Mouse (Mus musculus) E14TG2a.4 (cell line): ENCODE data around the gene Olfr381.
"Not testable (repeated sequence)": the region's sequence is repeated elsewhere in the genome, so short reads cannot be mapped to it uniquely, and the experiment has no call there.

ENCODE experiments used
- H3K27me3 ChIP-seq: 2 replicates; pipeline ENCODE4 v1.6.1; 2014; ENCODE audit warnings: low read length, control low read depth; ENCODE audit not compliant: insufficient read depth
- H3K36me3 ChIP-seq: 2 replicates; pipeline ENCODE4 v1.6.1; 2014; ENCODE audit warnings: low read length, control low read depth; ENCODE audit not compliant: insufficient read depth
- H3K4me1 ChIP-seq: replicated peaks from 2 replicates; pipeline ENCODE4 v1.6.1; 2014; ENCODE audit warnings: low read depth, low read length, control low read depth
- H3K4me3 ChIP-seq: replicated peaks from 2 replicates; pipeline ENCODE4 v1.5.1; 2014; ENCODE audit warnings: mild to moderate bottlenecking, low read length
- H3K9me3 ChIP-seq: 2 replicates; pipeline ENCODE4 v1.6.1; 2014; ENCODE audit warnings: low read length, control low read depth
- CTCF ChIP-seq: conservative IDR thresholded peaks from 2 replicates; pipeline ENCODE4 v1.5.1; 2014; ENCODE audit warnings: low read length
- NANOG ChIP-seq: IDR thresholded peaks from 2 replicates; pipeline ENCODE4 v1.6.1; 2014; ENCODE audit warnings: borderline replicate concordance, low read length, mixed read lengths
- POU5F1 ChIP-seq: IDR thresholded peaks from 2 replicates; pipeline ENCODE4 v1.6.1; 2014; ENCODE audit warnings: low read length, borderline replicate concordance

Olfr381 gene

DNA sequence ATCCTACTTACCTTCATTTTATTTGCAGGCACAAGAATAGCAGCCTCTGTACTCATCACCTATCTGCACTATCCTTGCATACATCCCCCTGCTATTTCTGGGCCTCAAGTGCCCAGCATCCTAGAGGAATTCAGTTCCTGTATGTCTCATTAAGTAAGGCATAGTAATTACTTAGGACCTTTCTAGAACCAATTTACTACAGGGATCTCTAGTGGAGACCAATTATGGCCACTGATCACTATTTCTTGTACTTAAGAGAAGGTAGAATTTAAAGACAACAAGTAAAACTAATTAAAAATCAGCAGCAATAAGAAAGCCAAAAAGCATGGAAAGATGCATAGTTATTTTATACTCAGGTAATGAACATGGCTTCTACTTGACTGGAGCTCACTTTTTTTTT lies at the start of gene Olfr381:
Gene Olfr381 (minus strand): TSS at position 101 of the 400 bp plus-strand sequence.
- no peaks in the 10 kb centered on the region for H3K36me3 ChIP-seq
- H3K4me3 ChIP-seq = no peak within 1 kb of the TSS
- no peaks in the 10 kb centered on the region for H3K27me3 ChIP-seq
- H3K9me3 ChIP-seq = no peaks in the 10 kb centered on the region
- H3K4me1 ChIP-seq = no peaks in the 10 kb centered on the region
- TF ChIP-seq NANOG (no peak), CTCF (no peak), POU5F1 (no peak)

DNA sequence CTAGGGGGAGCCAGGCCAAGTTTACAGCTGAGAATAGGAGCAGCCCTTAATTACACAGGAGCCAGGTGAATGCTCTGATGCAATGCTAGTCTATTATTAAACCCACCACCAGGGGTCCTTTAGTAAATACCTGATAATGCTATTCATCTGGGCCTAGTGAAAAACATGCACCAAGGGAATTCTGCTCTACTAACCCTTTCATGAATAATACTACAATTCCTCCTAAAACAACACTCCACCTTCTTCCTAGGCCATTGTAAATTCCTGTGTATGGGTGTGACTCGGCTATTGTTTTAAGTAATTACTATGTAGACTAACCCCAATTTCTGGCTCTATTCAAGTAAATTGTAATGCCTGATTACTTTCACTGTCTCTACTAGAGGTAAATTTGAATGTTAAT lies 37.6 kb upstream of the Olfr381 start:
- not testable (repeated sequence) for H3K4me3 ChIP-seq, H3K36me3 ChIP-seq, H3K4me1 ChIP-seq, H3K27me3 ChIP-seq
- peaks cover 32% of the 10 kb centered on the region for H3K9me3 ChIP-seq
- TF ChIP-seq NANOG = 0 out of 2 replicates have a peak, but pooled peaks have one; percentile 11

DNA sequence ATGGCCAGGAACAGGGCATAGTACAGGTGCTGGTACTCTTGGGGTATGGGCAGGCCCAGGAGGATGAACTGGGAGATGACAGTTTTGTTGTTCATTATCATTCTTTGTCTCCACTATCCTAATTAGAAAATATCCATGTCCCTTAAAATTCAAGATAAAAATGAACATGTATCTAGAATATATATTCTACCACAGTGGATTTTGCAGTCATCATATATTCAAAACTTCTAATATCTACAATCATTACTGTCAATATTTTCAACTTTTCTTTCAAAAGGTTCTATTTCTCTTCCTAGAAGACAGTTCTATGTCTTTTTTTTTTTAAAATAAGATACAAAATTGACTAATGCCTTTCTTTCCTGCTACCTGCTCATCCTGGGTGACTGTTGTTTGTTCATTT lies 25.7 kb upstream of the Olfr381 start, which contains the start of gene Olfr382:
Gene Olfr382 (minus strand): TSS at position 101 of the 400 bp plus-strand sequence.
- H3K9me3 ChIP-seq = no peaks in the 10 kb centered on the region
- no peaks in the 10 kb centered on the region for H3K4me1 ChIP-seq
- TF ChIP-seq CTCF (no peak), POU5F1 (no peak), NANOG (no peak)
- H3K36me3 ChIP-seq = no peaks in the 10 kb centered on the region
- H3K27me3 ChIP-seq = no peaks in the 10 kb centered on the region
- no peak within 1 kb of the TSS for H3K4me3 ChIP-seq

DNA sequence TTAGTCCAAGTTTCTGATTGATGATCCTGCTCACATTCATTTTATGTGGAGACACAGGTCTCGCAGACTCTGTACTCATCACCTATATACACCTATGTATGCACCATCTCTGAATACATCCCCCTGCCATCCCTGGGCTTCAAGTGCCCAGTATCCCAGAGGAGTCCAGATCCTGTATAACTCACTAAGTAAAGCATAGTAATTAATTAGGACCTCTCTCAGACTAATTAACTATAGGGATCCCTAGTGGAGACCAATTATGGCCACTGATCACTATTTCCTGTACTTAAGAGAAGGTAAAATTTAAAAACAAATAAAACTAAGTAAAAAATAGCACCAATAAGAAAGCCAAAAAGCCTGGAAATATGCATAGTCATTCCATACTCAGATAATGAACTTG lies 34.0 kb downstream of the Olfr381 start, which contains the start of gene Olfr380:
Gene Olfr380 (minus strand): TSS at position 101 of the 400 bp plus-strand sequence.
- Histone ChIP-seq H3K4me3 (no peak within 1 kb of the TSS), H3K36me3 (no peaks in the 10 kb centered on the region), H3K9me3 (peaks cover under 1% of the 10 kb centered on the region; the same call in 1 of the 2 replicates), H3K4me1 (no peaks in the 10 kb centered on the region), H3K27me3 (no peaks in the 10 kb centered on the region)
- TF ChIP-seq CTCF (no peak), POU5F1 (no peak), NANOG (no peak)
